Mouse (Mus musculus) spleen, adult 18-20 months (tissue): ENCODE measurements around the gene 1520401A03Rik.
"Not testable (repeated sequence)": the region's sequence is repeated elsewhere in the genome, so short reads cannot be mapped to it uniquely, and the experiment has no call there.

ENCODE experiments used
- DNase-seq, 2 experiments: peaks; one replicate each; pipeline ENCODE4 v3.0.0; 2022; ENCODE audit warnings: mixed read lengths in 2 of 2

1520401A03Rik gene

DNA sequence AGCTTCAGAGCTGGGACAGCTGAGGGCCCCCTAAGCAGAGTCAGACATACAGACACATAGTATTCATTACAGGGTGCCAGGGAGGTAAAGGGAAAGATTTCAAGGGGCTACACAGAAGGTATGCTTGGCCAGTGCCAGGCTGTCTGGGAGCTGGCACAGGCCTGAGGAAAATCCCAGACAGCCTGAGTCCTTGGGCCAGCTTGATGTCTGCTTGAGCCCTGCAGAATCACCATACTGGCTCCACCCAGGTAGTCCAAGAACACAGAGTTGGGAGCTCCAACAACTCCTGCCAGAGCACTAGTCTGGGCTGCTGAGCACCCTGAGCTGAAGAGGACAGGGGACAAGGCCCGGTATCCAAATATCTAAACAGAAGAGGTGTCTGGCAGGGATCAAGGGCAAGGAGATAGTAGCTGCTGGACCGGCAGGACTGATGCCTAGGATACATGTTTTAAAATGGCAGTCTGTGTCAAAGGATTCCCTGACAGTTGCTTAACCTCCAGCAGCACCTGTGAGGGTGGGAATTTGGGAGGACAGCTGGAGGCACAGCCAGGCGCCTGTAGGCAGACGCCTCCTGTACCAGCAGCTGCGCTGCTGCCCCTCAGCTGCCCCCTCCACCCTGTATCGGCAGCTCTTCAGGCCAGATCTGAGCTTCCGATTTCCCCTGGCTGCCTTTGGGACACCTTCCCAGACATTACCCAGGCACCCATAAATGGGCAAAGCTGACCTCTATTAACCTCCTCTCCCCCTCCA, at the start of gene 1520401A03Rik:
TSS of gene 1520401A03Rik (minus strand) at position 408 of the 750 bp plus-strand sequence.
- DNase-seq = no peak

GRCm38 (mm10) chr17:23772219-23772556, 49.6 kb upstream of the 1520401A03Rik start:
- DNase-seq = not testable (repeated sequence)

DNA sequence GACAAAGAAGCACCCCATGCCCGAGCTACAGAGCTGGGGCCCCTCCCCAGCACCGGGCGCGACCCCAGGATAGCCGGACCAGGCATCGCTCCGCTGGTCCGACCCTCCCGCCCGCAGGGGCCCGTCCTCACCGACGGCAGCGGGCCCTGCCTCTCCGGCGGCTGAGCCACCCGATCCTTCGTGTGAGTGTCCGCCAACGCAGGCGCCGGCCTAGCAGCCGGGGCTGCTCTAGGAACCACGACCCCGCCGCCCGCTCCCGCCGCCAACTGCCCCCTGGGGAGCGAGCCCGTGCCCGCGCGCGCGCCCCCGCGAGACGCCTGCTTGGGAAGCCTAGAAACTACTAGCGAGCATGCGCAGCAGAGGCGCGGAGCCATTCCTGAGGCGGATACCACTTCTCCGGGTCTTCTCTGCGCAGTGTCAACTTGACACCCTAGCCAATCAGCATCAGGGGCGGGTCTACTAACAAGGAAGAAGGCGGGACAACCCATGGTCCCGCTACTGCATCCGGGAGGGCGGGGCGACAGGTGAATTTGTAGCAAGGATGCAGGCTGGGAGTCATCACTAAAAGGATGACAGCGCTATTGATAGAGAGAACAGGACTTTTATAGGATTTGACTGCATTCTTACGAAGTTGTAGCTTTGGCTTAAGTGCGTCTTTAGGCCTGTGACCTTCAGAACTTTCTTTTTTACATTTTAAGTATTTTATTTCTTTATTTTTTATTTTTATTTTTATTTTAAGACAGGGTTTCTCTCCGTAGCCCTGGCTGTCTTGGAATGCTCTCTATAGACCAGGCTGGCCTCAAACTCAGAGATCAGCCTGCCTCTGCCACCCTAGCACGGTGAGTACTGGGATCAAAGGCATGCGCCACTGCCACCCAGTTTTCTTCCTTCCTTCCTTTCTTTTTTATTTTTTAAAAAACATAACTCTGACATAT, 49.0 kb upstream of the 1520401A03Rik start, which contains the start of gene Flywch1:
TSS of gene Flywch1 (minus strand) at position 319 of the 935 bp plus-strand sequence.
- peak; percentile 93 to 96 for DNase-seq

GRCm38 (mm10) chr17:23770896-23771283, 48.3 kb upstream of the 1520401A03Rik start:
- no peak for DNase-seq

- DNase-seq = no peak
Observed at GRCm38 (mm10) chr17:23770493-23770892, 47.9 kb upstream of the 1520401A03Rik start.

DNA sequence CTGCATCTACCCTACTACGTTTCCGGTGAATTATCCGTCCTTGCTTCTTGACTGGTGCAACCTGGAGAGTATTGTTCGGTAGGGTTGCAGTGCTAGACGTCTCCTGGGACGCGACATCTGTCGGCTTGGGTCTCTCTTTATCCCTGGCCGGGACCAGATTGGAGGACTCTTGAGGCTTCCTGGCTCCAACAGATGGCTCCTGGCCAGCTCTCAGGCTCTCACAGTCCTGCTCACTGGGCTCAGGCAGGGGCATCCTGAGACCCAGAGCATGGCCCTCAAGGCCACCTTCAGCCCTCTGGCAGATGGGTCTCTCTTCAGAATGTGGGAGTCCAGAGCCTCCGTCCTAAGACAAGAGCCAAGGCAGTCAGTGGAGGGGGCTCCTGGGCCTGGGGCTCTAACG, 40.4 kb upstream of the 1520401A03Rik start:
- DNase-seq = no peak

- no peak for DNase-seq
Observed at GRCm38 (mm10) chr17:23761155-23761554, 38.6 kb upstream of the 1520401A03Rik start.

- DNase-seq = no peak
Observed at GRCm38 (mm10) chr17:23760231-23760630, 37.6 kb upstream of the 1520401A03Rik start.

DNA sequence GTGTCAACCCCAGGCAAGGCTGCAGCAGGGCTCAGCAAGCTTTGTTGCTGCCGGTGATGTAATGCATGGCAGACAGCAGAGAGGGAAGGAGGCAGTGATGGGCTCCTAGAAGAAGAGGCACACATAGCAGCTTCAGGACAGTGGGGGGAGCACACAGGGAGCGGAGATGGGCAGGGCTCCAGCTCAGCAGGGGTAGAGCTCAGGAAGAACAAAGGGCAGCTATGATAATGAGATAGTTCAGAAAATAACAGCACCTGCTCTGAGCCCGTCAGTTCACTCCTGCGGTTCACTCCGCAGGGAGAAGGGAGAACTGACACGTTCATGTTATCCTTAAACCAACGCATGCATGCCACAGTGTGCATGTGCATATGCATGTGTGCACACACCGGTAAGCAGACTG, 36.2 kb upstream of the 1520401A03Rik start:
- no peak for DNase-seq

GRCm38 (mm10) chr17:23757581-23757980, 35.0 kb upstream of the 1520401A03Rik start:
- no peak for DNase-seq

- no peak for DNase-seq
Observed at GRCm38 (mm10) chr17:23755689-23756088, 33.1 kb upstream of the 1520401A03Rik start.

- DNase-seq = no peak
Observed at GRCm38 (mm10) chr17:23749400-23750191, 27.0 kb upstream of the 1520401A03Rik start.

DNA sequence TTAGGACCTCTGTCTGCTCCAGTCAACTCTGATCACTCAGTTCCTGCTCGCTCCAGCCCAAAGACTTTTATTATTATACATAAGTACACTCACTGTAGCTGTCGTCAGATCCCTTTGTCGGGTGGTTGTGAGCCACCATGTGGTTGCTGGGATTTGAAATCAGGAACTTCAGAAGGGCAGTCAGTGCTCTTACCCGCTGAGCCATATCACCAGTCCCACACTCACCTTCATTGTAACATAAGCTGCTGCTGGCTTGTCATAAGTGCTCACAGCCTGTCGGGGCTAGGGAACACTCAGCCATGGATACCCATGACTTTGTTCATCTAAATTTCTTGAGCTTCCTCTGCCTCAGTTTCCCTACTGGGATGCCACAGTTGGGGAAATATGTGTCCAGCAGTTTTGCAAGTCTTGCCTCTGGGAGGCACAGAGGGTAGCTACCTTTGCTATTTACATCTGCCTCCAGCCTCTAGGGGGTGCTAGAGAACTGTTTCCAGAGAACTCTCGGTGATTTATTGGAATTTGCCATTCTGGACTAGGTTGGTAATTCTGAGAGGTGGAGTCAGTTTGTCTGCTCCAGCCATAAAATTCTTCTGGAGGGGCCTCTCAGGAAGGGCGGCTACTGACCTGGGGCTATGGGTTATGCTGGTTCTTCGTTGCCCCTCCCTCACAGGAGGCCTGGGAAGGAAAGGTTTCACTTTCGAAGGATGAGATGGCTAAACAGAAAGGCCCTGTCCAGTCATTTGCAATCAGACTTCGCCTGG, 26.2 kb upstream of the 1520401A03Rik start:
- DNase-seq = peak in 1 of 2 experiments; percentile 56

DNA sequence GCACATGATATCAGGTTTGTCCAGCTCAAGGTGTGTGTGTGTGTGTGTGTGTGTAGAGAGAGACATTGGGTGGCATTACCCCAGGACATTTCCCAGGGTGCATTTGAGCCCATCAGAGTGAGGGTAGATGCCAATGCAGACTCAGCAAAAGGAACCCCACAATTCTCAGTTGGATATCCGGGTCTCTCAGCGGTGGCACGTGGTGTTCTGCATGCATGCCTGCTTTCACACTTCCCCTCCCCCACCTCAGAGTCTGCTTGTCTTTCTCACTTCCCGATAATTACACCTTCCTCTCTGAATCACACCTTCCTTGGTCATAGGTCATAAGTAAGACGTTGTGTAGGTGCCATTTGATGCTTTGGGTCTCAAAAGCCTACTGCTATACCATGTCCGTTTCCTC, 25.4 kb upstream of the 1520401A03Rik start:
- peak; percentile 50 for DNase-seq

- no peak for DNase-seq
Observed at GRCm38 (mm10) chr17:23747471-23747870, 24.9 kb upstream of the 1520401A03Rik start.

GRCm38 (mm10) chr17:23746767-23747166, 24.2 kb upstream of the 1520401A03Rik start:
- no peak for DNase-seq

DNA sequence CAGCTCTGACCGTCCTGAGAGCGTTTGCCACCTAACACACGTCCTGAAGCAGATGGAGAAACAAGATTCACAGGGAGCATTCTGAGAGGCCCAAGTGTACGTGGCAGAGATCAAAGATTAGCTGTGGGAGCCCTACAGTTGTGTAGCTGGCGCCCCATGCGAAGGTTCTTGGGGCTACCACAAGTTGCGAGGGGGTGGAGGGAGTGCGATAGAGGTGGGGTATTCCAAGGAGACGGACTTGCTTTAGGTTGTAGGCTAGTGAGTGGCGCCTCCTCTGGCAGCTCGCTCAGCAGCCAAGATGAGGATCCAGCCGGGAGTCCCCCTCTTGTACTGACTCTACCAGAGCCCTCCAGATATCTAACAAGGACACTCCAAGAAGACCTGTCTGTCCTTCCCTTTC, 23.7 kb upstream of the 1520401A03Rik start:
- DNase-seq = no peak

DNA sequence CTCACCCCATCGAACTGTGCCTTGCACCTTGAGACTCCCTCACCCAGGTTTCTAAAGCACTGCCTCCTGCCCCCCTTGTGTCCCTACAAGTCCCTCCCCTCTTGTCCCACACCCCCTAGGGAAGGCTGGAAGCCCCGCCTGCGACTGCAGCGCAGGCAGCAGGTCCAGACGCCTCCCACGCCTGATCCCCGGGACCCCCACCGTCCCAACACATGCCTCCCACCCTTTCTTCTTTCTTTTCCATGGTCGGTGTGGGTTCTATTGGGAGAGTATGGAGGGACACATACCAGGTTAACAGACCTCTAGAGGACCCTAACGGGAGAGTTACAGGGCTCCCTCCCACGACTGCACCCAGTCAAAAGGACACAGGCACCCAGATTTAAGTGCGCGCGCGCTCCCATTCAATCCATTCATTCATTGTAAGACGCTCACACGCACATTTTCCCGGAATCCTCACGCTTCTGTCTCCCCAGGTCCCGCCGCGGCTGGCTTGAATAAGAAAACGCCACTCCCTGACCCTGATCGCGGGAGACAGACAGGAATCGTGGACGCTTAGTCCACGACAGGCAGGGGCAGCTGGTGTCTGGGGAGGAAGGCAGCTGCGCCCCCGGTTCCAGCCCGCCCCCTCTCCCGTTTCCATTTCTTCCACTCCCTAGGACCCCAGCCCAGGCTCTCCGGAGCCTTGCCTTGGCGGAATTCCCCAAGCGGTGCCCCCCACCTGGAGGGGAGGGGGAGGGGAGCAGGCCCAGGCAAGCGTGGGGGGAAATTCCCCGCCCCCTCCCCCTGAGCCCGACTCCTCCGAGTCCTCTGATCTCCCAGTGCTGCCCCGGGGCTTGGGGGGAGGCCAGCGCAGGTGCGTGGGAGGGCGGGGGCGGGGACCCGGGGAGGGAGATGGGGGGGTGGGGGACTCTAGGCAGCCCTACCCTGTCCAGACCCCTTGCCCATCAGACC, 23.0 kb upstream of the 1520401A03Rik start, which contains the start of gene Kremen2:
TSS of gene Kremen2 (minus strand) at position 533 of the 951 bp plus-strand sequence.
- DNase-seq = no peak

- DNase-seq = no peak
Observed at GRCm38 (mm10) chr17:23744651-23745050, 22.1 kb upstream of the 1520401A03Rik start.

GRCm38 (mm10) chr17:23744076-23744475, 21.5 kb upstream of the 1520401A03Rik start:
- no peak for DNase-seq

DNA sequence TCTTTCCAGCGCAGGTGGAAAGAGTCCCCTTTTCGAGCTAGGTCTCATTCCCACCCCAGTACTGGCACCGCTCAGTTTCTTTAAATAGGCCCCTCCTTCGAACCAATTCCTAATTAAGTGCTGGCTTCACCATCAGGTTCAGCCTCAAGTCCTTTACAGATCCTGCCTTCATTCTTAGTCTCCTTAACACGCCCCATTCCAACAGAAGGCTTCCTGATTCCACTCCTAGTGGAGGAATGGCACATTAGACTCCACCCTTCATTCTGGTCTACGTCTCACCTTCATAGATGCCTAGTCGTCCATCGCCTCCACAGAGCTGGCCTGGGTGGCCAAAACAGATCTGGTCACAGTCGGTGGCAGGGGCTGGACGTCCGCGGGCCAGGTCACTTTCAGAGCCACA, 20.4 kb upstream of the 1520401A03Rik start:
- no peak for DNase-seq
